Mouse (Mus musculus): Measurements from ENCODE around the gene S100a16.

GRCm38 (mm10) chr3:90493831-90494540, 43.1 kb upstream of the S100a16 start:
- TF ChIP-seq POLR2AphosphoS5 (IDR thresholded peaks at IDR 0.05; ENCODE audit: insufficient replicate concordance, low read depth, low read length) (no peak; the same call in 1 of the 2 replicates), CTCF (IDR thresholded peaks at IDR 0.05; ENCODE audit: low read depth, low read length) (no peak), TAL1 (conservative IDR thresholded peaks at IDR 0.05; ENCODE audit: low read depth, low read length) (no peak), GATA1 (IDR thresholded peaks at IDR 0.05; ENCODE audit: borderline replicate concordance, low read length) (no peak)
